Mouse (Mus musculus) hindbrain, embryonic 13.5 days (tissue): ENCODE data around the gene Slc7a11. TPM values are rescaled to one million over a fixed set of nuclear protein-coding genes. Genes with fewer than 3 reads are reported as not detected.

Source experiments
- ATAC-seq: fragments of 200-750 bp; cut with Nextera tagmentation; 2 replicates; pipeline ENCODE4 v1.8.0; 2017; ENCODE audit warnings: moderate TSS enrichment; ENCODE audit not compliant: low FRiP score
- H3K27ac ChIP-seq: fragments of 300-500 bp; sonication (generic); 2 replicates; pipeline ENCODE4 v1.5.1; 2015; ENCODE audit warnings: inconsistent platforms, mild to moderate bottlenecking, moderate library complexity
- H3K27me3 ChIP-seq: fragments of 300-500 bp; sonication (generic); 2 replicates; pipeline ENCODE4 v1.6.1; 2015; ENCODE audit warnings: mild to moderate bottlenecking, inconsistent platforms
- H3K36me3 ChIP-seq: fragments of 300-500 bp; sonication (generic); 2 replicates; pipeline ENCODE4 v1.6.1; 2015; ENCODE audit warnings: mild to moderate bottlenecking, inconsistent platforms
- H3K4me1 ChIP-seq: fragments of 300-500 bp; sonication (generic); replicated peaks from 2 replicates; pipeline ENCODE4 v1.6.1; 2015; ENCODE audit warnings: inconsistent platforms
- H3K4me2 ChIP-seq: fragments of 300-500 bp; sonication (generic); 2 replicates; pipeline ENCODE4 v1.6.1; 2015; ENCODE audit warnings: inconsistent platforms, mild to moderate bottlenecking, moderate library complexity
- H3K4me3 ChIP-seq: fragments of 300-500 bp; sonication (generic); 2 replicates; pipeline ENCODE4 v1.5.1; 2015; ENCODE audit warnings: mild to moderate bottlenecking, inconsistent platforms
- H3K9ac ChIP-seq: fragments of 300-500 bp; sonication (generic); 2 replicates; pipeline ENCODE4 v1.6.1; 2015; ENCODE audit warnings: mild to moderate bottlenecking, inconsistent platforms
- H3K9me3 ChIP-seq: fragments of 300-500 bp; sonication (generic); 2 replicates; pipeline ENCODE4 v1.6.1; 2016; ENCODE audit warnings: inconsistent platforms
- WGBS: fragments of 180-500 bp; shearing (Covaris S2); methylation state at CpG from one replicate; pipeline ENCODE4 v1.1.7; 2015; 5-methylcytosine and 5-hydroxymethylcytosine counted together
- polyA plus RNA-seq: library from polyadenylated mRNA; unstranded; fragments of >200 nt; fragmentation: Nextera tagmentation; extraction: Ambion mirVana; gene quantifications from 2 replicates; pipeline ENCODE4 v1.2.1, GENCODE M21; 2015

Slc7a11 gene
- polyA plus RNA-seq, 1 experiment from 2014 or later = 3.9 TPM

DNA sequence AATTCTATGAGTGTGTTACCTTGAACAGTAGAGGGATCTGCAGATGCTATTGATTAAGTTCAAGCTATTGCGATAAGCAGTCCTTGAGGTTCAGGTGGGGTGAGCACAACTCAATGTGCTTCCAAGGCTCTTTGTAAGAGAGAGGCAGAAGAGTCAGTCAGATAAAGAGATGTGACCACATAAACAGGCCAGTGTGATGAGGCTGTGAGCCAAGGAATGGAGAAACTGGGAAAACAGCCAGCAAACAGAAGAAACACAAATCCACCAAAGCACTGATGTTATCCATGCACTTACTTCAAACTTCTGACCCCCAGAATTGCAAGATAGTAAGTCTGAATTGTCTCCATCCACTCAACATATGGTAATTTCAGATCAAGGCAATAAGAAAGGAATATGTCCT is 99.0 kb downstream of the Slc7a11 start:
- Histone ChIP-seq H3K4me1 (no peaks in the 10 kb centered on the region), H3K9ac (no peak overlapping the region), H3K27ac (no peak overlapping the region), H3K4me3 (no peak overlapping the region), H3K9me3 (no peaks in the 10 kb centered on the region), H3K27me3 (no peaks in the 10 kb centered on the region), H3K4me2 (no peak overlapping the region), H3K36me3 (no peaks in the 10 kb centered on the region)
- WGBS = 90% methylated on average over 1 of the region's 1 CpGs
- ATAC-seq = no peak

DNA sequence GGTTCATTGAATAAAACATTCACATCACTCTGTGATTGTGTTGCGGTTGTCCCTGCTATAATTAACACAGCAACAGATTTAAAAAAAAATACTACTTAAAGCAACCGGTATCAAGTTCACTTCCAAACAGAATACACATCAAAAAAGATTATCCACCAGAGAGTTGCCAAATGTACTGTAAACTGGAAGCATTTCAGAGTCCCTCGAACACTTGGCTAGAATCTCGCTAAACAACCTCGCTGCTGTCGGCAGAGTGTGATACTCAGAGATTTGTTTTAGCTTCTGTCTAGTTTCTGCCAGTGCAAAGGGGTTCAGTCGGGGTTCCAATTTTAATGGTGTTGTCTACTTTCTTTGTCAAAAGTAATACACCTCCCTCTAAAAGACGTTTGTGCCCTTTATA is 118.9 kb downstream of the Slc7a11 start:
- Histone ChIP-seq H3K9me3 (no peaks in the 10 kb centered on the region), H3K9ac (no peak overlapping the region), H3K4me1 (no peaks in the 10 kb centered on the region), H3K27me3 (no peaks in the 10 kb centered on the region), H3K36me3 (no peaks in the 10 kb centered on the region), H3K4me3 (no peak overlapping the region), H3K4me2 (no peak overlapping the region), H3K27ac (no peak overlapping the region)
- 69% methylated on average over 8 of the region's 8 CpGs for WGBS
- no peak for ATAC-seq

DNA sequence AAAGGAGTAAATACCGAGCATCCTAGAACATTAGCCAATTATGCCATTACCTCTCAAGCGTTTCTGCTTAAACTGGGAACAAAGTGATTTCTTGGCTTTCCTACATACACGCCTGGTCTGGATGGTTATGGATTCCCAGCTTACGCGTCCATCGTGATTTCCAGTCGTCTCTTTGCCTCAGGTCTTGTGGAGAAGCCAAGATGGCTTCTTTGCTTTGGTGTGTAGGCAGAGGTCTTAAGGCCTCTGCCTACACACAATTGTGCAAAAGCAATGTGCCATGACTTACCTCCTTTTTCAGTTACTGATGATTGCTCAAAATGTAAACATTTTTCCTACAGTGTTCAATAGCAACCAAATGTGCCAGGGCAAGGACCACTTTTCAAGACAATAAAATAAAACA is 119.5 kb downstream of the Slc7a11 start:
- Histone ChIP-seq H3K4me1 (no peaks in the 10 kb centered on the region), H3K27me3 (no peaks in the 10 kb centered on the region), H3K27ac (no peak overlapping the region), H3K9ac (no peak overlapping the region), H3K36me3 (no peaks in the 10 kb centered on the region), H3K9me3 (no peaks in the 10 kb centered on the region), H3K4me2 (no peak overlapping the region), H3K4me3 (no peak overlapping the region)
- ATAC-seq = no peak
- 89% methylated on average over 7 of the region's 7 CpGs for WGBS

DNA sequence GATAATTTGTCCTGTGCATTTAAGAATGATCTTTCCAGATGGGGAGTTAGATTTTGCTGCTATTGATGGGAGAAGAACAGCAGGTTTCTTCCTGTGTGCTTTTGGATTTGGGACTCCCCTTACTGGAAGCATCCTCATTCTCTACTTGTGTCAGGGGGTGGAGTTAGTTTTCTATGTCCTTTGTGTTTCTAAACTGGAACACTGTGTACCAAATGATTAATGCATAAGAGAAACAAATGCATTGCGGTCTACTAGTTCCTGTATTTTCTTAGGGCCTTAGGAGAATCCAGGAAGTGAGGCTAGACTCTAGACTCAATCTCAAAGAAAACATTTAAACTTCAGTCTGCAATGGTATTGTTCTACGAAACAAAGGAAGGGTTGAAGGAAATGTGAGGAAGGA is 122.6 kb downstream of the Slc7a11 start:
- no peak for ATAC-seq
- Histone ChIP-seq H3K9me3 (no peaks in the 10 kb centered on the region), H3K36me3 (no peaks in the 10 kb centered on the region), H3K4me1 (no peaks in the 10 kb centered on the region), H3K27me3 (no peaks in the 10 kb centered on the region), H3K9ac (no peak overlapping the region), H3K4me3 (no peak overlapping the region), H3K27ac (no peak overlapping the region), H3K4me2 (no peak overlapping the region)
- 81% methylated on average over 2 of the region's 2 CpGs for WGBS

DNA sequence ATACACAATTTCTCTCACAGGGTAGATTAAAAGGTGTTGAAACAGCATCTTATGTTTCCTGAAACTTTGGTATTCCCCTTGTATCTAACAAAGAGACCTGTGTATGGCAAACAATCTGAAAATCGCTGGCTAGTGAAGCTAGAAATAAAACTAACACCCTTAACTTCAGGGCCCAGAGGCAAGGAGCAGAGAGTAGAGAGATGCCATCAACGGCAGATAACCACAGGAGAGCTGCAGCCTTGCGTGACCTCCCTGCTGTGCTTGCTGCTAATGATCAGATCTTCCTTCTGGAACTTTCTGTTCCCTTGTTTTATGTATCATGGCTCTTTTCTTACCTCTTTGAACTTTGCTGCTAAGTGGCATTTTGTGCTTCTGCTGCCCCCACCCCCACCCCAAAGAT is 125.3 kb downstream of the Slc7a11 start:
- no peak overlapping the region for H3K9ac ChIP-seq
- 0 out of 2 replicates have a peak, but pooled peaks cover 3% of the 10 kb centered on the region for H3K4me1 ChIP-seq
- H3K27ac ChIP-seq = no peak overlapping the region
- H3K27me3 ChIP-seq = no peaks in the 10 kb centered on the region
- no peaks in the 10 kb centered on the region for H3K36me3 ChIP-seq
- H3K9me3 ChIP-seq = no peaks in the 10 kb centered on the region
- H3K4me2 ChIP-seq = no peak overlapping the region
- 68% methylated on average over 3 of the region's 3 CpGs for WGBS
- ATAC-seq = no peak
- no peak overlapping the region for H3K4me3 ChIP-seq

DNA sequence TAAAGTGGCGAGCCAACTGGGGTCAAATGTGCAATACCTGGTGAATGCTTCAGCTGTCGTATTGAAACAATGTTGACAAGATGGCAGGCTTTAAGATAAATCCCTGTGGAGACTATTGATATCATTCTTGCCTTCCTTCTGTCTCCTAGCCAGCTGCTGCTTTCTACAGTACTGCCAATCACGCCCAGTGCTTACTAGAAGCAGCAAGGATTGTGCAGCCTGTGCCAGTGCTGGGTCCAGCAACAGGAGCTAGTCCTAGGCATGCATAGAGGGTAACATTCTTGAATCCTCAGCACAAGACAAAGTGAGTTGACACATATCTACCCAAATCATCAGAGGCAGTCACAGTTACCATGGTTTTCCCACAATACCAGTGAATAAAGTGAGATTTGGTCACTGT is 129.6 kb downstream of the Slc7a11 start:
- Histone ChIP-seq H3K4me2 (no peak overlapping the region), H3K27ac (no peak overlapping the region), H3K4me3 (no peak overlapping the region), H3K4me1 (0 out of 2 replicates have a peak, but pooled peaks cover 3% of the 10 kb centered on the region), H3K9me3 (no peaks in the 10 kb centered on the region), H3K27me3 (no peaks in the 10 kb centered on the region), H3K36me3 (no peaks in the 10 kb centered on the region), H3K9ac (no peak overlapping the region)
- 58% methylated on average over 3 of the region's 3 CpGs for WGBS
- 0 out of 2 replicates have a peak, but pooled peaks have one; percentile 57 for ATAC-seq

DNA sequence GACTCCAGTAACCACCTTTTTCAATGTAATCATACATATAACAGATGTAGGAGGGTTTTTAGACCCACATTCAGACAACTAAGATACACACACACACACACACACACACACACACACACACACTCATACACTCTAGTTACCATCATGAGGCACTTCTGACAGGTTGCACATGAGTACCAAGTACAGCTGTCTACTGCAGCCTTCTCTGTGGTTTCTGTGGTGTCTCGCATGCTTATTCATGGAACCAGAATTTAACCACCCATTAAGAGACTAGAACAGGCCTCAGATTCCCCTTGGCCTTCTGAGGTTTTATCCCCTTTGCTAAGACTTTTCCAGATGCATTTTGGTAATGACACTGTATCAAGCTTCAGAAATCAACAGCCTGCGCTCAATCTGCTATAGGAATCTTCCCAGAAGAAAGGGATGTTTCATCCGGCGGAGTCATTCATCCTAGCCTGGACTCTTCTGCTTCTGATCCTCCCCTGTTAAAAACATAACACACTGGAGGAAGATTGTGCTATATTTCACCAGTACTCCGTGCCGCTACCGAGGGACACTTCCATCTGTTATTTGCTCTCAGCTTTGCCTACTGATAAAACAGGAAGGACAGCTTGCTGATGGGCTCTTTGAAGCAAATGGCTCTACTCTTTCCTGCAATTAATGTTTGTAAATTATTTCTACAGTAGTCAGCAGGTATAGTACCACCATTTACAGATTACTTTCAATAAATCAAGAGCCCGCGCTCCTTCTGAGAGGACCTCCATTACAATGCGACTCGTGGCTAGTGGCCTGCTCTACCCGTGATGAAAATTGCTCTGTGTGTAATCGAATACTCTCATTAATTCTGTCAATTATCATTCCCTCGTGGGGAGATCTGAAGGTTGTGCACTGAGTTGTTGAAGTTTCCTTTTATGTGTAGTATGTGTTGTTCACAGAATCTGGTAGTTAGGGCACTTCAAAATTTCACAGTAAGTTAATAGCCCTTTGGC is 135.8 kb downstream of the Slc7a11 start:
- 68% methylated on average over 14 of the region's 14 CpGs for WGBS
- no peak for ATAC-seq
- Histone ChIP-seq H3K9me3 (no peaks in the 10 kb centered on the region), H3K27ac (peak overlapping the region; percentile 48), H3K4me2 (no peak overlapping the region), H3K36me3 (no peaks in the 10 kb centered on the region), H3K4me3 (no peak overlapping the region), H3K27me3 (no peaks in the 10 kb centered on the region), H3K9ac (no peak overlapping the region), H3K4me1 (peaks cover 8% of the 10 kb centered on the region)

DNA sequence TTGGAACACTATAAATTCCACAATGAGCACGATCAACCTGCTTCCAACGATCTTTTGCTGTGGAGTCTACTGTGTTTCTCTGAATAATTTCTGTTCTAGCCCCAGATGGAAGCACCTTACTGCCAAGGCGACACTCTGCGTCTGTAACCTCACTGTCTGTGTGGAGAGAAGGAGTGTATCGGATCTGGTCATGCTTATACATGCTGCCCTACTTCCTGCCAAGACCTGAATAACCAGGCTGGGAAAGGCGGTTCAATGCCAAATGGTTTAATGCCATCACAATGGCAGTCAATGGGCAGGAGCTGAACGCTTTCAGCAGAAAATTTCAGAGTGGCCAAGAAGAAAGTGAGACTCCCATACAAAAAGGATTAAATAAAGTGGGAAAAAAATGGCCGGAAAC is 137.1 kb downstream of the Slc7a11 start:
- ATAC-seq = no peak
- Histone ChIP-seq H3K27ac (0 out of 2 replicates have a peak overlapping the region, but pooled peaks have one; percentile 18), H3K9ac (no peak overlapping the region), H3K9me3 (no peaks in the 10 kb centered on the region), H3K27me3 (no peaks in the 10 kb centered on the region), H3K4me1 (peaks cover 8% of the 10 kb centered on the region), H3K4me2 (no peak overlapping the region), H3K4me3 (no peak overlapping the region), H3K36me3 (no peaks in the 10 kb centered on the region)
- WGBS = 86% methylated on average over 8 of the region's 8 CpGs

DNA sequence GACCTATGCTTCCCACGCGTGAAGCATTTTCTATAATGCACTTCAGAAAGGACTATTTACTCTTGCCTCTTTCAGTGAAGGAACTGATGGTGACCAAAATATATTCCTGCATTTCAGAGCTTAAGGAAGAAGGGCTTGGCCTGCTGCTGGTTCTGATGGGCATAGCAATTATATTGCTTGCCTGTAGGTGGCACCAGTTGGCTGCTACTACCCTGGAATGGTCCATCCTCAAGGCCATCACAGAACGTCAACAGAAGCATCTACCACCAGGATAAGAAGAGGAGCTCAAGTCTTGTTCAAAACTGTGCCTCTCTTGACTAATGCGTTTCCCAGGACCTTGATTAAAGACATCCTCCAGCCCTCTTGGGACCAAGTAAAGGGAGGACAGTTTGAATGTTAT is 139.3 kb downstream of the Slc7a11 start:
- no peaks in the 10 kb centered on the region for H3K9me3 ChIP-seq
- H3K4me2 ChIP-seq = no peak overlapping the region
- H3K9ac ChIP-seq = no peak overlapping the region
- no peak for ATAC-seq
- peaks cover 18% of the 10 kb centered on the region for H3K4me1 ChIP-seq
- H3K27me3 ChIP-seq = no peaks in the 10 kb centered on the region
- no peak overlapping the region for H3K4me3 ChIP-seq
- H3K27ac ChIP-seq = no peak overlapping the region
- WGBS = 47% methylated on average over 4 of the region's 4 CpGs
- H3K36me3 ChIP-seq = no peaks in the 10 kb centered on the region

DNA sequence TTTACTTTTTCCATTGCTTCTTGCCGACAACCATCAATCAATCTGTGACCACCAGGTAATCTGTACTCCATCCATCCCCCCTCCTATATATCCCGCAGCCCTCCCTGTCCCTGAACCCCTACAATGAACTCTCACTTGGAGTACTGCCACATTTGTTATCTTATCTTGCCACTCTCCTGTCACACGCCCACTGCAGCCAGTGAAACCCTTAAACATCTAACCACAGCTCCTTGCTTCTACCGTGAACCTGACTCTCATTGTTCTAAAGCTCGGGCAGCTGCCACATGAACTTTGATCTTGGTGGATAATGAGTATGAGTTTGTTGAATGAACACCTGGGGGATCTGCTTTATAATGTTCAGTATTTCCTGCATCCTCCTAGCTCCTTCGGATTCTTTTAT is 140.8 kb downstream of the Slc7a11 start:
- H3K27ac ChIP-seq = no peak overlapping the region
- no peaks in the 10 kb centered on the region for H3K9me3 ChIP-seq
- H3K4me3 ChIP-seq = no peak overlapping the region
- peaks cover 22% of the 10 kb centered on the region for H3K4me1 ChIP-seq
- H3K9ac ChIP-seq = no peak overlapping the region
- ATAC-seq = no peak
- no peaks in the 10 kb centered on the region for H3K36me3 ChIP-seq
- no peak overlapping the region for H3K4me2 ChIP-seq
- 71% methylated on average over 6 of the region's 6 CpGs for WGBS
- H3K27me3 ChIP-seq = no peaks in the 10 kb centered on the region

DNA sequence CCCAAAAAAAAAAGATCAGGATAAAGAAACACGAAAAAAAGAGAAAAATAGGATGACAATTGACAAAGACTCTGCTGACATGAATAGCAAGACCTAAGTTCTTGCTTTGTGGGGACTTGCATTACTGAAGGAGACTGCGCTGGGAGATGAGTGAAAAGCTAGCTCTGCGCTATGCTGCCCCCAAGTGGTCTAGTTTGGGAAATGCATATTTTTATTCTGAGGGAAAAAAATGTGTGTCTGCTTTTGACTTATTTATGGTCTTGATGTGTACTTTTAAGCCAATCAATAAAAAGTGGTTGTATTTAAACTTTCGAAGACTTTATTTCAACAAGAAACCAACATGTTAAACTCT is 142.5 kb downstream of the Slc7a11 start:
- no peak overlapping the region for H3K9ac ChIP-seq
- H3K4me3 ChIP-seq = no peak overlapping the region
- no peak overlapping the region for H3K4me2 ChIP-seq
- H3K9me3 ChIP-seq = no peaks in the 10 kb centered on the region
- WGBS = 7% methylated on average over 4 of the region's 4 CpGs
- peak overlapping the region; percentile 81; the same call in 1 of the 2 replicates for H3K27ac ChIP-seq
- no peaks in the 10 kb centered on the region for H3K36me3 ChIP-seq
- H3K4me1 ChIP-seq = peaks cover 18% of the 10 kb centered on the region
- no peaks in the 10 kb centered on the region for H3K27me3 ChIP-seq
- peak; percentile 59; the same call in 1 of the 2 replicates for ATAC-seq

DNA sequence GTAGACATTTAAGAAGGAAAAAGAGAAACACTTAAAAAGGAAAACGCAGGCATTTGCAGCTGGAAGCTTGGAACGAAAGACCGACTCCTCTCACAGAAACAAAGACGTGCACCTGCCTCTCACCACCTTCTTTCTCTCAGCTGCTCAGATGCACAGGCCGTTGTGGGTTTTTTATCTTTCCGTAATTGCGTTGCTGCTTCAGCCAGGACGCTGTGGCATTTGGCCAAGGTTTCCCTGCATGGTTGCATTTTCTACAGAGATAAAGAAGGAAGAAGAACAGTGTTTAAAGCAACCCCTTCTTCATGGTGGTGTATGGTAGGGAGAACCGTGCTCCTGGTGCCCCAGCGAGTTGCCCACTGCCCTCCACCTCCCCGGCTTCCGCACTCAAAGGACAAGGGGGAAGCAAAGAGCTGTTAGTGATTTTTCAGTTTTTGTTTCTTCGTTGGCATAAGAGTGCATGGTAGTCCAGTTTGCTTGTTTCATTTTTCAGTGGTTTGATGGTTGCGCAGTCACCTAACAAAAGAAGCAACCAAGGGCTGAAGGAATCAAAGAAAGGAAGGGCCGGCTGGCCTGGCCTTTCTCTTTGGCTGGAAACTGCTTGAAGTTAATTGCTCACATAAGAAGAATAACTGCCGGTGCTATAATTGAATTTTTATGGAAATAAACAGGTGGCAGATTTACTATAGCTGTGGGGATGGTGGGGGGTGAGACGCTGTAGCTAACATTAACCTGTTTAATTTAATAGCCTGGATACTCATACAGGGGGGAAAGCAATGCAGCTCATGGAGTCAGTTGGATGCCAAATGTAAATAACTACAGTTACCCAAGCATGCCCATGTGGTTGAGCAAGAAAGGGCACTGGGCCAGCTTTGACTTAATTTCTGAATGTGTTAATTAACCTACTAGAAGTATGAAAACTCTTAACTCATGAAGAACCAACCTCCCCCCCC is 143.1 kb downstream of the Slc7a11 start:
- H3K4me1 ChIP-seq = peaks cover 18% of the 10 kb centered on the region
- 0 out of 2 replicates have a peak overlapping the region, but pooled peaks have one; percentile 29 for H3K9ac ChIP-seq
- no peak overlapping the region for H3K4me3 ChIP-seq
- H3K4me2 ChIP-seq = peak overlapping the region; percentile 23
- peak overlapping the region; percentile 81 for H3K27ac ChIP-seq
- no peaks in the 10 kb centered on the region for H3K27me3 ChIP-seq
- H3K9me3 ChIP-seq = no peaks in the 10 kb centered on the region
- 53% methylated on average over 17 of the region's 17 CpGs for WGBS
- no peaks in the 10 kb centered on the region for H3K36me3 ChIP-seq
- ATAC-seq = peak; percentile 72
